Mouse (Mus musculus) liver, postnatal 0 days (tissue): ENCODE results near the gene Gabrg3.

Experiments
- CTCF ChIP-seq: sonication (generic); IDR thresholded peaks from 2 replicates; pipeline ENCODE4 v1.5.1; 2016; ENCODE audit warnings: antibody characterized with exemption, low read depth
- EP300 ChIP-seq: IDR thresholded peaks from 2 replicates; pipeline ENCODE4 v1.6.1; 2016; ENCODE audit warnings: antibody characterized with exemption, low read depth, mild to moderate bottlenecking

GRCm38 (mm10) chr7:57278841-57279240, 108.1 kb downstream of the Gabrg3 start:
- TF ChIP-seq CTCF (no peak), EP300 (no peak)
